Mouse (Mus musculus) left cerebral cortex, postnatal 25 days (tissue): ENCODE measurements at regions not wholly inside any gene's neighbourhood (a gene's known extent, or its start where the extent isn't known, plus 50 kb on each side); places are given as distances from the start of the nearest gene placed in this dataset.

ENCODE experiments used
- DNase-seq, 2 experiments: peaks; one replicate each; pipeline ENCODE4 v3.0.0; 2022; ENCODE audit warnings: low spot score in 2 of 2, mixed read lengths in 1 of 2
- intact Hi-C: fragments of 180-260 bp; cut with DNase I; formaldehyde crosslinking; loops from one replicate; pipeline ENCODE4 v1.15.1; 2025

DNA sequence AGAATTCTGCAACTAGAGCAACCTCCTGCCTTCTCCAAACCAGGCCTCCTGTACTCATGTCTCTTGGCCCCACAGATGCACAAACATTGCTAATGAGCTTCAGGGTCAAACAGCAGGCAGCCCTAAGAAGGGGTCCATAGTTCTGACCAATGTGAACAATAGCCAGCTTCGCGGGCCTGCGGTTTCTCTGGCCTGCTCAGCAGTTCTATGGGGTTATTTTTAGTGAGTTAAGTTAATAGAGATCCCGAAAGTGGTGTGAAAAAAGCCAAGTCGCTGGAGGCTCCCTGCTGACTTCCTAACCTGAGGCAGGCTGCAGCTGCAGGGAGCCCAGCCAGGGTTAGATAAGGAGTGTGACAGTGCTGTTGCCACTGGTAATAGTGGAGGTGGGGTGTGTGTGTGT is 106.6 kb downstream of the Pdcd6ip start:
- intact Hi-C loops = no loop called here
- no peak for DNase-seq

DNA sequence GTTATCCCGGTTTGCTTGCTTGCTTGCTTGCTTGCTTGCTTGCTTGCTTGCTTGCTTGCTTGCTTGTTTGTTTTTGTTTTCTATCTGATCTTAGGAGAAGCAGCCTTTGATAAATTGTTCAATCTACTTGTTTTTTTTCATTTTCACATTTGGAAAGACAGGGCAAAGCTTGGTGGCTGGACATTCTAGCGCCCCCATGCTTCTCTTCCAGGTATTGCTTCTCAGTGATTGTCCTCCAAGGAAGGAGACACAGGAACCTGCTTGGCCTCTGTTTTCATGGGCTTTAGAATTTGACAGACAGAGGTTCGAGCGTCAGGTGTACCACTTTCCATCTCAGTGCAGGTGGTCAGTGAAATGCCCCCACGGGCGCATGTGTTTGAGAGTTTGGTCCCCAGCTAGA is 120.8 kb downstream of the Pdcd6ip start:
- DNase-seq = peak; percentile 31 to 32
- intact Hi-C loops = loop anchor here (2.0 to 5.0 kb wide), 2 partner anchors 80 to 338 kb away; no protein-coding TSS in a partner anchor

DNA sequence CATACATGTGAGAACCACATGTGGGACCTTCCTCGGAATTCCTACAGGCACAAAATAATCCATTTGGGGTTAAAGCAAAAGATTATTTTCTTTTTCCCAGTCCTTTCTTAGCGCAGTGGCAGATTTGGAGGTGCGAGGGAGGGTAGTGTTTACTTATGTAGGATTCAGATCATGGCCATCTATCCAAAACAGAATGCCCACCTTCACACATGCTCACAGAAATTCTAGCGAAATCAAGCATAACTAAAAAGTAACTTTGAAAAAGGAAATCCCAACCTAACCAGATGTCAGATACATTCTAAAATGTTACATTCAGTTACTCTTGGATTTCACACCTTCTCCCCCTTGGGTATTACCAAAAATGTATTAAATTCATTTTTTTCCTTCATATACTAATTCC is 121.6 kb downstream of the Pdcd6ip start:
- intact Hi-C loops = loop anchor here (2.0 to 5.0 kb wide), 2 partner anchors 79 to 338 kb away; no protein-coding TSS in a partner anchor
- peak in 1 of 2 experiments; percentile 78 for DNase-seq

DNA sequence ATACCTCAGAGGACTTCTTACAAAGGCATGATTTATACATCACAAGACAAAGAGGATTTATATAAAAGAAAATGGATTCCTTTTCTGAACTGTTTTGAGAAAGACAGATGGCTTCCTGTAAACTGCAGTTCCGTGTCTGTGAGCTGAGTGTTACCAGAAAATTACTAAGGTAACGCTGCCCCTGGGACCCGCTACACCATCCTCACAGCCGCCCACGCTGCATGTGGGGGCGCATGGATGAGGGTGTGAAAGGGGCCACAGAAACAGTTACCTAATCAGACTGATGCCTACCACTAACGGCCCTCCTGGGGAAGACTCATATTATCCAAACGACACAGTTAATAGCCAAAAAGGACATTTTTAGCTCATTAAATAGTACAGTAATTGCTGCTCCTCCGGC is 129.8 kb downstream of the Pdcd6ip start:
- intact Hi-C loops = no loop called here
- DNase-seq = peak; percentile 43 to 45

DNA sequence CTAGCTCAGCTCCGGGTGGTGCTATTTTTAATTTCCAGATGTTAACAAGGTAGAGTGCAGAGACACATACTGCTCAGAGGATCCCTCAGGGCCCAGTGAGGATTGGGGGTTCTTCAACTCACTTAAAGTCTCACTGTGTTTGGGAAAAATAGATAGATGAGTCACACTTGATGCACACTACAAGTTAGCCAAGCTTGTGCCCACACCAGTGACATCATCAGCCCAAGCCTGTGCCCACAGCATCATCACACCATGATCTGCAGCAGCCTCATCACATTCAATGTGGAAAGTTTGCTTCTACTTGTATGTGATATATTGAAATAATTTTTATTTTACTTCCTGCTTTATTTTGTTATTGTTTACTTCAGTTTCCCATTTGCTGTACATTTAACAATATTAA is 139.2 kb downstream of the Pdcd6ip start:
- DNase-seq = peak in 1 of 2 experiments; percentile 74
- intact Hi-C loops = no loop called here

DNA sequence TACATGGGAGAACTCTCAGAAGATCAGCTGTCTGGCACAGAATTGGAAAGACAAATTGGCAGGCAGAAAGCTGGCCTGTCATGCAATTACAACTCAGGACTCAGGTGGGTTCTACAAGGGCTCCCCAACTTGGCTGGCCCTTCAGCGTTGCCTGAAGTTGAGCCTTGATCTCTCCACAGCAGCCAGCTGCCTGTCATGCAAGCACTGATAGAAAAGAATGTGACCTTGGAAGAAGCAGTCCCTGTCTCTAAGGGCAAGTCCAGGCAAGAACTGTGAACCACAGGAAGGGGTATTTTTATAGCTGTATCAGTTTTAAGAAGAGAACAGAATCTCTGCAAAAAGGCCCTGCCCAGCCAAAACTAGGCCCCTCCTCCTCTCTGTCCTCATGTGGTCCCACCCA is 140.4 kb downstream of the Pdcd6ip start:
- intact Hi-C loops = no loop called here
- no peak for DNase-seq

DNA sequence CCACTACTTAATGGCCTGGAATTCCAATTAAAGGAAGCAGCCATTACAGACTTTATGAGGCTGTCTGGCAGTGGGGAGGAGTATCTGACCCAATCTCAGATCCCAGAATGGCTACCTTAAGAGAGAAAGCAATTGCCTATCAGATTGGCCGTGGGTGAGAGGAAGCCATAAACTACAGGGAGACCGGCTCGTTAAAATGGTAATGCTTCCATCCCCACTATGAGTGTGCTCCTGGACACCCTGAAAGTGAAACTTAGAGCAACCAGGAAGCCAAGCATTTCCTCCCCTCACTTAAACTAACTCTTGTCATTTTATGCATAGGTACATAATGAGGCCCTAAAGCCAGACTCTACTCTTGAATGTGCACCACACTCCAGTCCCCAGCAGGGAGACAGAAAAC is 141.4 kb downstream of the Pdcd6ip start:
- intact Hi-C loops = no loop called here

DNA sequence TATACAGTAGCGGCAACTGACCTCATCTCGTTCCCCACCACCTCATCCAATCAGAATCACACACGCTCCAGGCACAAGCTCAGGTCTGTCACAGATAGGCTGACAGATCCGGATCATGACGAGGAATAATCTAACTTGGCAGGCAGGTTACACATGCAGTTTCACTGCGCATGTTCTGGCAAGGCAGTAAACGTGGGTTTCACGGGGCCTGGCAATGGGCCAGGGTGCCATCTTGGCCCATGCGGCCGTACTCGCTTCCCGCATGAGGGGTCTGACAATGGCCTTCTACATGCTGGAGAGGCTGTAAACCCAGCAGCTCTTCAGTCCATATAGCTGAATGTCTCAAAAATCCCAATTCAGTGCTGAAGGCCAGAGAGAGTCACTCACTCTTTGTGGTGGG is 154.1 kb downstream of the Pdcd6ip start:
- intact Hi-C loops = no loop called here
- no peak for DNase-seq

More for the DNA sequence above, 141.4 kb downstream of the Pdcd6ip start:
- DNase-seq = no peak

DNA sequence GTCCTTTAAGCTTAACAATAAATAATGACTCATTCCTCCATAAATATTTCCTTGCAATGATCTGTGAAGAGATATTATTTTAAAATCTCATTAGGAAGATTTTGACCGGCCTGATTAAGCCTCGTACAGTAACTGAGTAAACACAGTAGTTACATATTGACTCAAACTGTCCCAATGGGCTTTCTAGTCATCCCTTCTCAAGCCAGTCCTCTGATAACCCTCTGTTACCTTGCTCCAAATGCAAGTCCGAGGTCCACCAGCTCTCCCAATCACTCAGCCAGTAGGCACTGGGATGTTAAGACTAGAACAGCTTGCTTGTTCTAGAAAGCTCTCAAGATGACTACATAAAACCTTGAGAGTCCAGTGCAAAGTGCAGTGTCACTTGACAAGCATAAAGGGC is 160.6 kb downstream of the Pdcd6ip start:
- intact Hi-C loops = no loop called here
- DNase-seq = no peak

DNA sequence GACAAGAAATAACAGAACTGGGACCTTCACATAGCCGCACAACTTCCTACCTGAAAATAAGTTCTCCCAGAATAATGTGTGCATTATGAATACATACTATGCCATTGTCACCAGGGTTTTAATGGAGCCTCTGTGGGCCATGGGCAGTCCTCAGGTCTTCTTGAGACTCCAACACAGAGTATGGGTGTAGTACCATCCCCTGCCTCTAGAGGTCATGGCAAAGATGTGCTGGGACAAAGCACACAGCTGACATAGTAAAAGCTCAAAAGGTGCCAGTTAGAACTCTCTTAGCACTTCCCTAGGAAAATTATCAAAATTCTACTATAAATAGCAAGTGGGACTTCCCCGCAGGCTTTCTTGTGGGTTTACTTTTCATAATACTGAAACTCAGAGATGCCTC is 179.5 kb downstream of the Pdcd6ip start:
- intact Hi-C loops = no loop called here
- no peak for DNase-seq

DNA sequence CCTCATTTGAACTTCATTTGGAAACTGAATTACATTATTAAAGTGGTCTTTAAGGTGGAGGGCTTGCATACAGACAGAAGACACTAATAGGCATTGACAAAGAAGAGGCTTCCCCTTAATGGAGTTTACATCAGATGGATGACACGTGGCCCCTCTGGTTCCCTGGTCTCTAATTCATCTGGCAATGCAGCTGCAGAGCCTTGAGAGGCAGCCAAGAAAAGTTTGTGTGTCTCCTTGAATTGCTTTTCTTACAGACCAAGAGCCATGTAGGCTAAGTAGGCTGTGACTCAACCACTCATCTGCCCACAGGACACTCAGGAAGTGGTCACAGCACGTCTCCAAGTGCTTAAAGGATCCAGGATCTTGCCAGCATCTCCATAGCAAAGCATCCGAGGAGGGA is 183.8 kb downstream of the Pdcd6ip start:
- intact Hi-C loops = loop anchor here (5.0 kb wide), 1 partner anchor 103 kb away; no protein-coding TSS in a partner anchor

DNA sequence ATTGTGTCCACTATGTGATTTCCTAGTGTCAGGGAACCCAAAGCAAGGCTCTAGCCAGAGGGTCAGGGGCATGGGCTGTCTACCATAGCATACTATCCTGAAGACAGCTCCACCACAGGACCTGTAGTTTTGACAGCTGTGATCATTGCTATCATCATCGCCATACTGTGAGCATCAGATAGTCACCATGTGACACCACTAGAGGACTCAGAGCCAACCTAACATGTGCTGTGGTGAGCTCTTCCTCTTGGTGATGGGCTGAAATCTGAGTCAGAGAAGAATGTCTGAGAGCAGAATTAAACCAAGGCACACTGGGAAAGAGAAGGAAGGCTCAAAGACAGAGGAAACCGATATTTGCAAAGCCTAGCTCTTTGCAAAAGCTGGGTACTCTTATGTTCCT is 184.9 kb downstream of the Pdcd6ip start:
- intact Hi-C loops = loop anchor here (5.0 kb wide), 1 partner anchor 104 kb away; no protein-coding TSS in a partner anchor
- no peak for DNase-seq

More for the DNA sequence above, 183.8 kb downstream of the Pdcd6ip start:
- DNase-seq = peak in 1 of 2 experiments; percentile 59

DNA sequence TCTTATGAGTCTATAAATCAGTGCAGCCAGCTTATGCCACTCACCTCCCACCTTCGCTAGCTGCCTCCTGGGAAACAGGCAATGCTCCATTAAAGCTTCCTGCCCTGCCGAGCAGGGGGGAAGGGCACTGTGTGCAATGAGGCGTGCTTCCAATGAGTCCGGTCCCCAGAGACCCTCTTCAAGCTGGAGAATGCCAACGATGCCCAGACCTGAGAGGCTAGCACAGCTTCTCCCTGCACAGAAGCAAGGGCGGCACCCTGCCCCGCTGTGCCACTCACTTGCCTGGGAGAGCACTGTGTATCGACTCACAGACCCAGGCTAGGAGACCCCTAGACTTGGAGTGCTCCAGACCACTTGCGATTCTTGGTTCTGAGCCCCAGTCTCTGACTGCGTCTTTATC is 188.3 kb downstream of the Pdcd6ip start:
- DNase-seq = no peak
- intact Hi-C loops = loop anchor here (5.0 kb wide), 1 partner anchor 108 kb away; no protein-coding TSS in a partner anchor

DNA sequence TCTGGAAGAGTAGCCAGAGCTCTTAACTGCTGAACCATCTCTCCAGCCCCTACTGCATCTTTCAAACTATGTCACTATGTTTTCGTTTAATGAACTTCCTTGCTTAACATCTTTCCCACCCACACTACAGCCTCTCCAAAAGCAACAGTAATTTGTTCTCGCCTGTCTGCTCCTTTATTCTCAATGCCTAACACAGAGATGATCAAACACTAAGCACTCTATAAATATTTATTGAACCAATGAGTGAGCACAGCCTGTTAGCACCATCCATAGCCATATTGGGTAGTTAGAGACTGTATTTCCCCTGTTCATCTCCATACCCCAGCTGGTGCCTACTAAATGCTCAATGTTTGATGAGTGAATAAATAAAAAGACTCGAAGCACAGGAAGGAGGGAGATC is 189.6 kb downstream of the Pdcd6ip start:
- DNase-seq = peak in 1 of 2 experiments; percentile 57
- intact Hi-C loops = no loop called here

DNA sequence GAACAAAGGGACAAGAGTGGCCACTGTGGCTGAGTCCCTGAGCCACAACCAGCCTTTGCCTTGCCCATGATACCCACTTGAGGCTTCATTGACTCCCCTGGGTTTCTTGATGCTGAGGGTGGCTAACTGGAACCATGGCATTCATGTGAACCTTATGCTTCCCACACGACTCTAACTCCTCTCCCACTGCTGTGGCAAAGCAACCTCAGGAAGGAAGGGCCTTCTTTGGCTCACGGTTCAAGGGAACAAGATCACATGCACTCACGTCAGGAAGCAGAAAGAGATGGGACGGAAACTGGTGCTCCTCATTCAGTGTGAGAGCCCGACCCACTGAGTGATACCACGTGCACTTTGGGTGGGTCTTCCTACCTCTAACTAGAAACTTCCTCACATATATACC is 190.3 kb downstream of the Pdcd6ip start:
- intact Hi-C loops = no loop called here
- no peak for DNase-seq

DNA sequence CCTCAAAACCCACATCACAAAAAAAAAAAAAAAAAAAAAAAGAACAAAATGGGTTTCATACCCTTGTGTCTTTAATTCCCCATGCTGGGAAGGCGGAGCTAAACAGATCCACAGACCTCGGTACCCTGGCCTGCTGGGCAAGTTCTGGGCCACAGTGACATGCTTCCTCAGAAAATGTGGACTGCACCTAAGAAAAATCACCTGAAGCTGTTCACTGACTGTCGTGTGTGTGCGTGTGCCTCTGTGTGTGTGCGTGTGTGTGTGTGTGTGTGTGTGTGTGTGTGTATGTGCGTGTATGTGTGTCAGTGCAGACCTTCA is 192.4 kb downstream of the Pdcd6ip start:
- intact Hi-C loops = no loop called here
- DNase-seq = no peak

DNA sequence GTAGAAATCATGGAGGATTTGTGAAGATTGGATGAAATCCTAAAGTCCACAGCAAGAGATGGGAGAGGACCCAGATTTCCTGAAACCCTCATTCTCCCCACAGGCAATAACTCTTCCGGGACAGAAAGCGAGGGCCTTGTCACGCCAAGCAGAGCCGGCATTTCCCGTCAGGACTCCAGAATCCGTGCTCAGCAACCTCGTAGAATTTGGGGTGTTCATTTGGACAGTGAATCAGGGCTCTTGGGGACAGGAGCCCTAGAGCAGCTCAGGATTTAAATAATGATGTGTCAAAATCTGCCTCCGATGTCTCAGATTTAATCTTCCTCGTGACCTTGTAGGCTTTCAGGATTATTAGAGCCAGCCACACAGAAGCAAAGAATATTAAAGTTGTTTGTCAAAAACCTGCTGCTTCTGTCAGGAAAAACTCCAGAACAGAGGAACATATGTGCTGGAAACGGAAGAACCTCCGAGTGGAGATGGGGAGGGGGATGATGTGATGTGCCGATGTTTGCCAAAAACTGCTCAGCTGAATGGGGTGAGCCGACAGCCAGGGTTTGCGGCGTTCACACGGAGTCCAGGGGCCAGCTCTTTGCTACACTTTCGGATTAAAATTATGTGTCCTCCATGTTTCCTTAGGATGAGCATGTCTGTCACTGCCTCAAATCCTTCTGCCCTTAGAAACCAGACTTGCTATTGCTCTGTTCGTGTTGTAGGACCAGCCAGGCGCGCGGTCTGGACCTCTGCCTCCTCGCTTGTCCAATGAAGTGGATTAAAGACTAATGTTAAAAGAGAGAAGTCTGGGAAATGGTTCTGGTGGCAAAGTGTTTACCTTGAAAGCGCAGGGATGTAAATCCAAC is 193.0 kb downstream of the Pdcd6ip start:
- DNase-seq = peak in 1 of 2 experiments; percentile 69
- intact Hi-C loops = no loop called here

DNA sequence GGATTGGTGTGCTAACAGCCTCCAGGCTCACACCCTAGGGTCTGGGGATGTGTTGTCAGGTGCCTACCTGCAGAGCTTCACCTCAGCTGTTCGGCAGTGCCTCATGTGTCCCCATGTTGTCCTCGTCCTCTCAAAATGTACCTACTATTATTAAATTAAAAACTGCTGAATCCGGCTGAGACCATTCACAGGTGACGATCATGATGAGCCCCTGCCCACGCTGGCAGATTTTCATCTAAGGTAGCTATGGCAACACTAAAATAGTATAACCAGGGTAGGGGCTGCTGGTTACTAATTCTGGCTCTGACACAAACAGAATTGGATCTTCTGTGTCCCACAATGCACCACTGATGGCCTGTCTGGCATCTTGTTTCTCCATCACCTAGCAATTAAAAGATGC is 196.8 kb downstream of the Pdcd6ip start:
- no peak for DNase-seq
- intact Hi-C loops = no loop called here

DNA sequence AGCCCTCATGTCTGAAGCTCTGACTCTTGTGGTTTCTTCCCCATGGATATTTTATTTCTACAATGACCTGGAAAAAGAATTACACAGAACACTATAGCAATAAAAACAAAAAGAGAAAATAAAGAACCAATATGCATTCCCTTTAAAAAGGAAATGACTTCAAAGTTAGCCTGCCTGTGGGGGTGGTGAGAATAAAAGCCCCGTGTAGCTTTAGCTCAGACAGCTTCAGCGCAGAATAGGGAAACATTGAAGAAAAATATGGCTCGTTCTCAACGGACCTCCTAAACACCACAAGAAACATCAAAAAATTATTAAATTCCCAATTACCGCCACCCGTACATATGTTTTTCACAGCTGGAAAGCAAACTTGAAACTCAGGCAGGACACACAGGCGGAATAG is 198.7 kb downstream of the Pdcd6ip start:
- peak in 1 of 2 experiments; percentile 65 for DNase-seq
- intact Hi-C loops = loop anchor here (1.0 to 5.0 kb wide), 9 partner anchors 21 to 332 kb away; no protein-coding TSS in a partner anchor

DNA sequence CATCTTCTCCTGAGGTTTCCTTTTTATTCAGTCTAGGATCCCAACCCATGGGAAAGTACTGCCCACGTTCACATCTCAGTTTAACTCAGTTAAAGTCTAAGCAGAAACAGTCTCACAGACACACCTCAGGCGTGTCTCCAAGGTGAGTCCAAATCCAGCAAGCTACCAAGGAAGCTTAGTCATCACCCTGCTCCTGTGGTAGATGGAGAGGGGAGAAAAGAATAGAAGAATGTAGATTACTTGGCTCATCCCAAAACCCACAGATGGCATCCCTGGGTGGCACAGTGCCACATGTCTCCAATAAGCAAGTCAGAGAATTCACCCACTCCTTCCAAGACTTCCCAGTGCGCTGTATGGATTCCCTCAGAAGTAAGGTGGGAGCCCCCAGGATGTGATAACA is 199.2 kb downstream of the Pdcd6ip start:
- intact Hi-C loops = loop anchor here (1.0 to 5.0 kb wide), 9 partner anchors 21 to 332 kb away; no protein-coding TSS in a partner anchor

More for the DNA sequence above, 199.2 kb downstream of the Pdcd6ip start:
- peak; percentile 77 to 98 for DNase-seq
